Mouse (Mus musculus): ENCODE data around the gene Dok1.
A peak's percentile ranks its signal among the peaks of the same experiment; 100 is the strongest.

Dok1 gene

GRCm38 (mm10) chr6:83033249-83034185 is at the start of gene Dok1, which contains the start of gene Loxl3:
TSS of gene Dok1 (minus strand) at chr6:83033471.
TSS of gene Loxl3 (plus strand) at chr6:83034173.
- DNase-seq: peak; percentile 80

DNA sequence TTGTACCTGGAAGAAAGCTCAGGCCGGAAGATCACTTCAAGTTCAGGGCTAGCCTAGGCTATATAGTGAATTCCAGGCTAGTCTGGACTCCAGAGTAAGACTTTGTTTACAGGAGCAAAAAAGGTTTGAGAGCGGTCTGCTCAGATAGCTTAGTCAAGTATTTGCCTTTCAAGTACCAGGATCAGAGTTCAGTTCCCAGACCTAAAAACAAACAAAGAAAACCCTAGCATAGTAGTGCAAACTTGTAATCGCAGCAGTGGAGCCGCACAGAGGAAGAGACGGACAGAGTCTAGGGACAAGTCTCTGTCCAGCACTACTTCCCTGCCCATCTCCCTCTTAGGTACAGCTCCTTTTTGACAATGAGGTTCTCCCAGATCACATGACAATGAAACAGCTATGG is 46.9 kb upstream of the Dok1 start:
- no peak for DNase-seq

DNA sequence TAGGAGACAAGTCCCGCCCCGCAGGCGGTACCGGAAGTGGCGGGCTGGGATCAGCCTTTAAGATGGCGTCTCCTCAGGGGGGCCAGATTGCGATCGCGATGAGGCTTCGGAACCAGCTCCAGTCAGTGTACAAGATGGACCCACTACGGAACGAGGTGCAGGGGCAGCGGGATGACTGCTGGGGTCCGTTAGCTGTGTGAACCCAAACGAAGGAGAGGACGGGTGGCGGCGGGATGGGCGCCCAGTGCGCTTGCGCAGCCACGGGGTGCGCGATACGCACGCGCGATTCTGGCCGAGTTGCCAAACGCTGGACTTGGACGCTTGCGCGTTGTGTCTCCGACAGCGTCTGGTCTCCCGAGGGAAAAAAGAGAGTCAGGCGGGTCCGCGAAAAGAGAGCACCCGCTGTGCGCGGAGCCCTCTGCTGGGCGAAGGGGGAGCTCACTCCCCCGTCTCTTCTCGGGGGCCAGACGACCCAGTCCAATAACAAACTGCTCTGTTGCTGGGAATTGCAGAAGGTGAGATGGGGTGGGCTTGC is 45.1 kb upstream of the Dok1 start:
- DNase-seq: peak; percentile 100

- no peak for DNase-seq
Measured at GRCm38 (mm10) chr6:83077630-83078323, 44.5 kb upstream of the Dok1 start, which contains the start of gene Pcgf1. TSS of gene Pcgf1 (plus strand) at chr6:83077869.

- peak; percentile 52 for DNase-seq
Measured at GRCm38 (mm10) chr6:83074979-83075378, 41.7 kb upstream of the Dok1 start.

GRCm38 (mm10) chr6:83071220-83071619 is 37.9 kb upstream of the Dok1 start:
- DNase-seq: no peak

DNA sequence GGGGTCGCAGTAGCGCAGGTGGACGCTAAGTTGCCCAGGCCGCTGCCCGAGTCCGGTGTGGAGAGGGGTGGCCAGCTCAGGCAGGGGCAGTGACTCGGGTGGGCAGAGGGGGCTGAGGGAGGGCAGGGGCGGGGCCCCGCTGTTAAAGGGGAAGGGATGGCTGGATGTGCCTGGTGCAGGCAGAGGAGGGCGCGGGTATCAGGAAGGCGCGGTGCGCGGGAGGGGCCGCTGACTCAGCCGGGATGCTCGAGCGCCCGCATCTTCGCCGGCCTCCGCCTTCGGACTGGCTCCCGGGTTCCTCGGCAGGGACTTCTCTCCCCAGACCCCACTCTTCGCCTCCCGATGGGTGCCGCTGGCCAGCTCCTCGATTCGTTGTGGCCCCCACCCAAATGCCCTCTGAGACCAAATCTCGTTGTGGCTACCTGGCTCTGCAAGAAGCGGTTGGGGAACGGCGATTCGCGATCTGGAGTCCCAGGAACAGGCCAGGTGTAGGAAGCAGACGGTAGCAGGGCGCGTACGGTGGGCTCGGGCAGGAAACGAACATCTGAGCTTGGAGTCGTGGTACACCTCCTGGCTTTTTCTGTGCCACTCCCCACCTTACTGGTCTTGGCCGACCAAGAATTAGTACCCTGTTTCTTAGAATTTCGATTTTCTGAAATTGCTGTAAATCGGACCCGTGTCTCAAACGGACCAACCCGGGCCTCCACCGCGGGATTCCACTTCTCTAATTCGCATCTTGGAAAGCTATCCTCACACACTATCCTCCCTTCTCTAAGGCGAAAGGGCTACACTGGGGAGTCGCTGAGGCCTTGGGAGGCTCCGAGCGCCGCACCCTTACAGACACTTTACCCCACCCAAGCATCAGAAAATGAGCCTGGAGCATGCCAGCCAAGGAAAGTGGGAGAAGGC is 37.3 kb upstream of the Dok1 start:
- peak; percentile 58 for DNase-seq

- DNase-seq: no peak
Measured at GRCm38 (mm10) chr6:83070247-83070310, 36.8 kb upstream of the Dok1 start, which contains the start of gene Tlx2. TSS of gene Tlx2 (minus strand) at chr6:83070293.

- DNase-seq: peak; percentile 38
Measured at GRCm38 (mm10) chr6:83069488-83070246, 36.4 kb upstream of the Dok1 start.

GRCm38 (mm10) chr6:83068706-83069487 is 35.6 kb upstream of the Dok1 start:
- DNase-seq: no peak

GRCm38 (mm10) chr6:83068221-83068620 is 35.0 kb upstream of the Dok1 start:
- DNase-seq: no peak

DNA sequence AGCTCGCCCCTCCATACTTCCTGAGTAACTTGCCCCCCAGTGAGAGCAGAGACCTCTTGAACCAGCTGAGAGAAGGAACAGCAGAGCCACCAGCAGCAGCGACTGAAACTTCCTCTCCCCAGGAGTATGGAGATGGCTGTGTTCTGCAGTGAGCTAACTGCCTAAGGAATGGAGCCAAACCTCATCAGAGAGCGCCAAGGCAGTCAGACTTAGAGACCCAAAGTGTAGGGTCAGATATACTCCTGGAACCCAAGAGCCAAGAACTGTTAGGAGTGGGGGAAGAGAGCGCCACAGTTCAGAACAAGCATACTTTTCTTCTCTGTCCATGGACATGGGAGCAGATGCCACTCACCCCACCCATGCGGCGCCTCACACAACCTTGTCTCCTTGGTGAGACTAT is 33.2 kb upstream of the Dok1 start:
- DNase-seq: no peak

DNA sequence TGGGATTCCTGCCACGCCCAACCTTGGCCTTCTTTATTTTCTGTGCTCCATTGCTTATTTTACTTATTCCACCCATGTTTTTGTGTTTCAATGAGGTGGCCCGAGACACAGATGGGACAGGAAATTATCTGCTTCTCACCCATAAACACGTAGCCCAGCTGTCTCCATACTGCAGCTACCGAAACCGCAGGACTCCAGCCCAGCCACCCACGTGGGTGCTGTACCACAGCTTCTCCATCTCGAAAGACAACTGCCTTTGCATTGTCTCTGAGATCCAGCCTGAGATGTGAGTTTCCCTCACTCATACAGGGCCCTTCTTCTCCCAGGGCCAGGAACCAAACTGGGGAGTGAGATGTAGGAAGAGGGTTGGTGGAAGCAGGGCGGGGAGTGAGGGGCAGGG is 32.7 kb upstream of the Dok1 start:
- DNase-seq: peak; percentile 41

DNA sequence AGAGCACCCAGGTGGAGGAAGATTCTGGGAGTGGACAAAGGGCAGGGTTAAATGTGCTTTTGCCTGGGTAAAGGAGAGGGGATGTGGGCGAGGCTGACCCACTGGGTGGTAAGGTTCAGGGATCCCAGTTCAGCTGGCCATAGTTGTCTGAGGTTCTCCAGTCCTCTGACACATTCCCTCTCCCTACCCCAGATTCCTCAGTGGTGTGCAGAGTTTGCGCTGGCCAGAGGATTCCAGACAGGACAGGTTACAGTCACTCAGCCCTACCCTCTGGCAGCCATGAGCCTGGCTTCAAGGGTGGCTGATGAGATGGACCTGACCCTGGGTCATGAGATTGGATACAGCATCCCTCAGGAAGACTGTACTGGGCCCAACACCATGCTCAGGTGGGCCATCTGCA is 25.5 kb upstream of the Dok1 start:
- no peak for DNase-seq

GRCm38 (mm10) chr6:83057790-83058189 is 24.5 kb upstream of the Dok1 start, which contains the start of gene Dqx1:
TSS of gene Dqx1 (plus strand) at chr6:83057844.
- DNase-seq: no peak

DNA sequence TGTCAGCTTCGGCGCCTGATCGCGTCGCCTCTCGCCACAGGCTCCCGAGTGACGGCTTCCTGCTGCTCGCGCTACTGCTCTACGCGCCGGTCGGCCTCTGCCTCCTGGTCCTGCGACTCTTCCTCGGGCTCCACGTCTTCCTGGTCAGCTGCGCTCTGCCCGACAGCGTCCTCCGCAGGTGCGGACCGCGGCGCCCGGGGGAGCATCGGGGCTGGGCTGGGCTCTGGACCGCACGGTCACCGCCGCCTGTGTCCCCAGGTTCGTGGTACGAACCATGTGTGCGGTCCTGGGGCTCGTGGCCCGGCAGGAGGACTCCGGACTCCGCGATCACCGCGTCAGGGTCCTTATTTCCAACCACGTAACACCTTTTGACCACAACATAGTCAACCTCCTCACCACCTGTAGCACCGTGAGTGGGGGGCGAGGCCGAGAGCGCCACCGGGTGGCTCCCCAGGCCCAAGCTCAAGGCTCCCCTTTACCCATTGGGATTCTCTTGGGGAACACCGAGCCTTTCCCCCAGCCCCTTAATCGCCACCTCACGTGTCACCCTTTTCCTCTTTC is 21.7 kb upstream of the Dok1 start, which contains the start of gene Htra2:
Gene Htra2, minus strand, starts transcription at position 403 of the 561 bp plus-strand sequence.
- DNase-seq: peak; percentile 78

GRCm38 (mm10) chr6:83054074-83054851 is 21.0 kb upstream of the Dok1 start, which contains the start of gene Aup1:
TSS of gene Aup1 (plus strand) at chr6:83054521.
- DNase-seq: peak; percentile 96

DNA sequence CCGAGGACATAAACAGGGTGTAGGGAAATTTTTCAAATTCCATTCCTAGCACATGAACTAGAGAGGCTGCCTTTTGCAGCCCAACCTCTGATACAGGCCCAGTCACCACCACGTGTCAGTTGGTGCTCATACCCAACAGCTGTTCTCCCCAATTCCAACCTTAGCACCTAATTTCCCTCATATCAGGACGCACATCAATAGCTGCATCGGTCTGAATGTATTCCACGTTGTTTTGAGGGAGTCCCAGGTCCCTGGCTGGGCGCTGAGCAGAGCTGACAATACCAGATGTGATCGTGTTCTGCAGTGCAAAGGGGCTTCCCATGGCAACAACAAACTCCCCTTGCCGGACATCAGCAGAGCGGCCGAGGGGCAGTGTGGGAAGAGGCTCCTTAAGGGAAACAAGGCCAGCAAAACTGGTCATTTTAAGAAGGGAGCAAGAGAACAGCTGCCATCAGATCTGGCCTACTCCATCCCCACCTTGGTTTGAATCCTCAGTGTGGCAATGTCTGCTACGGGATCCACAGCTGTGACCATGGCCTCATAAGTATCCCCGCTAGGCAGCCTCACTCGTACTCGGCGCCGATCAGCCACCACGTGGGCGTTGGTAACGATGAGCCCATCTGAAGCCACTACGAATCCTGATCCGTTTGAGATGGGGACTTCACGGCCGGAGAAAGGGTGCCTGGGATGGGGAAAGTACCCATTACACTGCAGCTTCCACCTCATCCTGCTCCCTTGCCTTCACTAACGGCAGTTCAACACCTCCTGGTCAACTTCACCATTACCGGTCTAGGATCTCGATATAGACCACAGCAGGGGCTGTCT is 20.1 kb upstream of the Dok1 start:
- DNase-seq: peak; percentile 52

GRCm38 (mm10) chr6:83049367-83049766 is 16.1 kb upstream of the Dok1 start:
- DNase-seq: no peak

Data from thymus, postnatal 4 days (tissue).